Mouse (Mus musculus): ENCODE data around the gene Inf2. TPM values are rescaled to one million over a fixed set of nuclear protein-coding genes. Genes with fewer than 3 reads are reported as not detected.

Inf2 gene
- polyA plus RNA-seq, 1 experiment from 2014 or later = 3.6 TPM

- peaks cover 4% of the 10 kb centered on the region; the same call in 1 of the 2 replicates for H3K4me1 ChIP-seq (ENCODE audit: control insufficient read depth, insufficient read depth, low read length)
- WGBS = 92% methylated on average over 8 of the region's 8 CpGs
- no peak overlapping the region for H3K27ac ChIP-seq (ENCODE audit: low read length)
- H3K36me3 ChIP-seq (ENCODE audit: control insufficient read depth, insufficient read depth) = no peaks in the 10 kb centered on the region
- ATAC-seq (replicated peaks; ENCODE audit: extremely low read depth, insufficient read depth, low FRiP score) = no peak
- no peak overlapping the region for H3K4me3 ChIP-seq (ENCODE audit: low read length)
- no peaks in the 10 kb centered on the region for H3K27me3 ChIP-seq (ENCODE audit: control insufficient read depth, insufficient read depth, low read length)
- no peaks in the 10 kb centered on the region for H3K9me3 ChIP-seq (replicated peaks; ENCODE audit: control insufficient read depth, low read length)
- H3K9ac ChIP-seq (ENCODE audit: low read length) = no peak overlapping the region
- no peak overlapping the region for H3K4me2 ChIP-seq (ENCODE audit: low read depth, low read length)
Measured at GRCm38 (mm10) chr12:112546110-112546509, 42.5 kb upstream of the Inf2 start.

- Histone ChIP-seq H3K9ac (ENCODE audit: low read length) (no peak overlapping the region), H3K27ac (ENCODE audit: low read length) (no peak overlapping the region)
- 88% methylated on average over 1 of the region's 1 CpGs for WGBS
Measured at GRCm38 (mm10) chr12:112549287-112549686, 39.3 kb upstream of the Inf2 start.

GRCm38 (mm10) chr12:112551861-112552375, 36.7 kb upstream of the Inf2 start:
- ATAC-seq (replicated peaks; ENCODE audit: extremely low read depth, insufficient read depth, low FRiP score) = peak; percentile 47; the same call in 1 of the 2 replicates
- H3K27ac ChIP-seq (ENCODE audit: low read length) = no peak overlapping the region
- no peak overlapping the region for H3K9ac ChIP-seq (ENCODE audit: low read length)
- WGBS = 10% methylated on average over 13 of the region's 13 CpGs
- H3K4me1 ChIP-seq (ENCODE audit: control insufficient read depth, insufficient read depth, low read length) = no peaks in the 10 kb centered on the region
- no peak overlapping the region for H3K4me2 ChIP-seq (ENCODE audit: low read depth, low read length)
- H3K27me3 ChIP-seq (ENCODE audit: control insufficient read depth, insufficient read depth, low read length) = no peaks in the 10 kb centered on the region
- H3K36me3 ChIP-seq (ENCODE audit: control insufficient read depth, insufficient read depth) = no peaks in the 10 kb centered on the region
- H3K9me3 ChIP-seq (replicated peaks; ENCODE audit: control insufficient read depth, low read length) = no peaks in the 10 kb centered on the region
- H3K4me3 ChIP-seq (ENCODE audit: low read length) = no peak overlapping the region

More at GRCm38 (mm10) chr12:112549287-112549686, 39.3 kb upstream of the Inf2 start:
- H3K4me2 ChIP-seq (ENCODE audit: low read depth, low read length) = no peak overlapping the region
- ATAC-seq (replicated peaks; ENCODE audit: extremely low read depth, insufficient read depth, low FRiP score) = no peak
- H3K27me3 ChIP-seq (ENCODE audit: control insufficient read depth, insufficient read depth, low read length) = no peaks in the 10 kb centered on the region
- H3K36me3 ChIP-seq (ENCODE audit: control insufficient read depth, insufficient read depth) = no peaks in the 10 kb centered on the region
- no peaks in the 10 kb centered on the region; the same call in 1 of the 2 replicates for H3K4me1 ChIP-seq (ENCODE audit: control insufficient read depth, insufficient read depth, low read length)
- no peaks in the 10 kb centered on the region for H3K9me3 ChIP-seq (replicated peaks; ENCODE audit: control insufficient read depth, low read length)
- no peak overlapping the region for H3K4me3 ChIP-seq (ENCODE audit: low read length)

- Histone ChIP-seq H3K4me3 (ENCODE audit: low read length) (no peak overlapping the region), H3K36me3 (ENCODE audit: control insufficient read depth, insufficient read depth) (no peaks in the 10 kb centered on the region), H3K27me3 (ENCODE audit: control insufficient read depth, insufficient read depth, low read length) (no peaks in the 10 kb centered on the region), H3K4me2 (ENCODE audit: low read depth, low read length) (no peak overlapping the region), H3K9ac (ENCODE audit: low read length) (no peak overlapping the region), H3K27ac (ENCODE audit: low read length) (no peak overlapping the region), H3K9me3 (replicated peaks; ENCODE audit: control insufficient read depth, low read length) (no peaks in the 10 kb centered on the region), H3K4me1 (ENCODE audit: control insufficient read depth, insufficient read depth, low read length) (no peaks in the 10 kb centered on the region)
- no peak for ATAC-seq (replicated peaks; ENCODE audit: extremely low read depth, insufficient read depth, low FRiP score)
- WGBS = 57% methylated on average over 5 of the region's 5 CpGs
Measured at GRCm38 (mm10) chr12:112552520-112552919, 36.1 kb upstream of the Inf2 start.

- Histone ChIP-seq H3K4me3 (ENCODE audit: low read length) (no peak overlapping the region), H3K36me3 (ENCODE audit: control insufficient read depth, insufficient read depth) (no peaks in the 10 kb centered on the region), H3K9me3 (replicated peaks; ENCODE audit: control insufficient read depth, low read length) (no peaks in the 10 kb centered on the region), H3K4me2 (ENCODE audit: low read depth, low read length) (no peak overlapping the region), H3K27me3 (ENCODE audit: control insufficient read depth, insufficient read depth, low read length) (no peaks in the 10 kb centered on the region), H3K4me1 (ENCODE audit: control insufficient read depth, insufficient read depth, low read length) (peaks cover under 1% of the 10 kb centered on the region; the same call in 1 of the 2 replicates), H3K9ac (ENCODE audit: low read length) (no peak overlapping the region), H3K27ac (ENCODE audit: low read length) (no peak overlapping the region)
- no peak for ATAC-seq (replicated peaks; ENCODE audit: extremely low read depth, insufficient read depth, low FRiP score)
- WGBS = 43% methylated on average over 12 of the region's 12 CpGs
Measured at GRCm38 (mm10) chr12:112554900-112555299, 33.7 kb upstream of the Inf2 start.

GRCm38 (mm10) chr12:112556531-112557060, 32.0 kb upstream of the Inf2 start:
- Histone ChIP-seq H3K36me3 (ENCODE audit: control insufficient read depth, insufficient read depth) (no peaks in the 10 kb centered on the region), H3K4me2 (ENCODE audit: low read depth, low read length) (no peak overlapping the region), H3K9ac (ENCODE audit: low read length) (no peak overlapping the region), H3K27ac (ENCODE audit: low read length) (no peak overlapping the region), H3K4me3 (ENCODE audit: low read length) (no peak overlapping the region), H3K9me3 (replicated peaks; ENCODE audit: control insufficient read depth, low read length) (no peaks in the 10 kb centered on the region), H3K27me3 (ENCODE audit: control insufficient read depth, insufficient read depth, low read length) (no peaks in the 10 kb centered on the region), H3K4me1 (ENCODE audit: control insufficient read depth, insufficient read depth, low read length) (peaks cover 7% of the 10 kb centered on the region)
- WGBS = 69% methylated on average over 9 of the region's 9 CpGs
- no peak for ATAC-seq (replicated peaks; ENCODE audit: extremely low read depth, insufficient read depth, low FRiP score)

- Histone ChIP-seq H3K4me2 (ENCODE audit: low read depth, low read length) (no peak overlapping the region), H3K4me1 (ENCODE audit: control insufficient read depth, insufficient read depth, low read length) (peaks cover 7% of the 10 kb centered on the region), H3K9ac (ENCODE audit: low read length) (no peak overlapping the region), H3K4me3 (ENCODE audit: low read length) (no peak overlapping the region), H3K36me3 (ENCODE audit: control insufficient read depth, insufficient read depth) (no peaks in the 10 kb centered on the region), H3K9me3 (replicated peaks; ENCODE audit: control insufficient read depth, low read length) (no peaks in the 10 kb centered on the region), H3K27me3 (ENCODE audit: control insufficient read depth, insufficient read depth, low read length) (no peaks in the 10 kb centered on the region), H3K27ac (ENCODE audit: low read length) (no peak overlapping the region)
- ATAC-seq (replicated peaks; ENCODE audit: extremely low read depth, insufficient read depth, low FRiP score) = no peak
- WGBS = 88% methylated on average over 5 of the region's 5 CpGs
Measured at GRCm38 (mm10) chr12:112557219-112557618, 31.4 kb upstream of the Inf2 start.

- no peak for ATAC-seq (replicated peaks; ENCODE audit: extremely low read depth, insufficient read depth, low FRiP score)
- no peak overlapping the region for H3K9ac ChIP-seq (ENCODE audit: low read length)
- H3K36me3 ChIP-seq (ENCODE audit: control insufficient read depth, insufficient read depth) = no peaks in the 10 kb centered on the region
- H3K4me1 ChIP-seq (ENCODE audit: control insufficient read depth, insufficient read depth, low read length) = peaks cover 7% of the 10 kb centered on the region
- no peaks in the 10 kb centered on the region for H3K9me3 ChIP-seq (replicated peaks; ENCODE audit: control insufficient read depth, low read length)
- no peak overlapping the region for H3K4me3 ChIP-seq (ENCODE audit: low read length)
- H3K27me3 ChIP-seq (ENCODE audit: control insufficient read depth, insufficient read depth, low read length) = no peaks in the 10 kb centered on the region
- no peak overlapping the region for H3K4me2 ChIP-seq (ENCODE audit: low read depth, low read length)
- H3K27ac ChIP-seq (ENCODE audit: low read length) = no peak overlapping the region
- WGBS = 60% methylated on average over 3 of the region's 3 CpGs
Measured at GRCm38 (mm10) chr12:112559231-112559630, 29.4 kb upstream of the Inf2 start.

- Histone ChIP-seq H3K9ac (ENCODE audit: low read length) (no peak overlapping the region), H3K4me2 (ENCODE audit: low read depth, low read length) (no peak overlapping the region), H3K4me3 (ENCODE audit: low read length) (no peak overlapping the region), H3K27ac (ENCODE audit: low read length) (no peak overlapping the region), H3K36me3 (ENCODE audit: control insufficient read depth, insufficient read depth) (no peaks in the 10 kb centered on the region), H3K9me3 (replicated peaks; ENCODE audit: control insufficient read depth, low read length) (no peaks in the 10 kb centered on the region), H3K27me3 (ENCODE audit: control insufficient read depth, insufficient read depth, low read length) (no peaks in the 10 kb centered on the region), H3K4me1 (ENCODE audit: control insufficient read depth, insufficient read depth, low read length) (peaks cover 7% of the 10 kb centered on the region)
- no peak for ATAC-seq (replicated peaks; ENCODE audit: extremely low read depth, insufficient read depth, low FRiP score)
- WGBS = 72% methylated on average over 6 of the region's 6 CpGs
Measured at GRCm38 (mm10) chr12:112559671-112560070, 28.9 kb upstream of the Inf2 start.

Data from heart, embryonic 16.5 days (tissue).